ENCODE assay signal across 11 mouse cellular contexts in genomic region chr19:5871683-5872082, GRCm38 (mm10). TPM values are rescaled to one million over a fixed set of nuclear protein-coding genes. Genes with fewer than 3 reads are reported as not detected.
A peak's percentile ranks its signal among the peaks of the same experiment; 100 is the strongest.
DNase-seq lines count a peak whose midpoint lies in the region; ATAC-seq lines count a peak whose summit lies in the region.
"Had no signal": no experiment of that assay in that cellular context is flagged by ENCODE, and none has a peak within 500 bp of the region (broad histone marks: within the 10 kb centered on the region; RNA-seq: fewer than 3 reads in every experiment).

No protein-coding gene starts in this region.

- peak; percentile 90 for DNase-seq in heart, adult 11 months
- DNase-seq in heart, postnatal 4 days = no peak
- no peak for DNase-seq in midbrain, embryonic 10.5 days (ENCODE audit: low spot score)
- no peak for DNase-seq in urinary bladder, postnatal 25 days (ENCODE audit: low spot score)
- DNase-seq: adrenal gland, adult 2 months; layer of hippocampus, adult 9-11 months had no signal

- 72% methylated on average over 6 of the region's 6 CpGs for WGBS in midbrain, embryonic 10.5 days
- 60% methylated on average over 6 of the region's 6 CpGs for WGBS in midbrain, embryonic 16.5 days
- WGBS in limb, embryonic 15.5 days = 54% methylated on average over 6 of the region's 6 CpGs
- WGBS in stomach, embryonic 15.5 days = 40% methylated on average over 6 of the region's 6 CpGs

- ATAC-seq in midbrain, embryonic 16.5 days = no peak
- no peak for ATAC-seq in limb, embryonic 15.5 days (ENCODE audit: insufficient number of reproducible peaks, low FRiP score, low TSS enrichment, low read depth)
- ATAC-seq in stomach, embryonic 15.5 days (ENCODE audit: insufficient read depth, low FRiP score, low read depth) = no peak
- ATAC-seq in monocyte, adult 5-6 weeks (replicated peaks; ENCODE audit: insufficient number of reproducible peaks, low FRiP score, low TSS enrichment, poor library complexity, severe bottlenecking) = no peak

- no peak overlapping the region for H3K9ac ChIP-seq in midbrain, embryonic 16.5 days (ENCODE audit: low read depth, low read length)
- no peak overlapping the region for H3K9ac ChIP-seq in limb, embryonic 15.5 days
- no peak overlapping the region for H3K9ac ChIP-seq in stomach, embryonic 15.5 days

- H3K4me3 ChIP-seq in midbrain, embryonic 10.5 days = peak overlapping the region; percentile 32
- H3K4me3 ChIP-seq in midbrain, embryonic 16.5 days (ENCODE audit: low read depth, low read length) = no peak overlapping the region
- no peak overlapping the region for H3K4me3 ChIP-seq in limb, embryonic 15.5 days
- no peak overlapping the region for H3K4me3 ChIP-seq in stomach, embryonic 15.5 days (replicated peaks)
- H3K4me3 ChIP-seq: erythroblast, embryonic 14.5 days had no signal

- no peak overlapping the region for H3K4me2 ChIP-seq in midbrain, embryonic 16.5 days (ENCODE audit: low read length)
- H3K4me2 ChIP-seq in limb, embryonic 15.5 days = peak overlapping the region; percentile 17; the same call in 1 of the 2 replicates
- H3K4me2 ChIP-seq in stomach, embryonic 15.5 days = peak overlapping the region; percentile 29; the same call in 1 of the 2 replicates

- peaks cover 58% of the 10 kb centered on the region for H3K36me3 ChIP-seq in midbrain, embryonic 10.5 days
- 0 out of 2 replicates have a peak, but pooled peaks cover 2% of the 10 kb centered on the region for H3K36me3 ChIP-seq in midbrain, embryonic 16.5 days (ENCODE audit: control insufficient read depth, insufficient read depth, low read length)
- H3K36me3 ChIP-seq in limb, embryonic 15.5 days = peaks cover 38% of the 10 kb centered on the region
- 0 out of 2 replicates have a peak, but pooled peaks cover 5% of the 10 kb centered on the region for H3K36me3 ChIP-seq in stomach, embryonic 15.5 days

- H3K27me3 ChIP-seq in midbrain, embryonic 10.5 days (ENCODE audit: low read depth, poor library complexity, severe bottlenecking) = no peaks in the 10 kb centered on the region
- no peaks in the 10 kb centered on the region for H3K27me3 ChIP-seq in midbrain, embryonic 16.5 days (ENCODE audit: control insufficient read depth, insufficient read depth, low read depth, low read length)
- H3K27me3 ChIP-seq in limb, embryonic 15.5 days = no peaks in the 10 kb centered on the region
- H3K27me3 ChIP-seq in stomach, embryonic 15.5 days (replicated peaks) = no peaks in the 10 kb centered on the region

- no peaks in the 10 kb centered on the region for H3K9me3 ChIP-seq in midbrain, embryonic 10.5 days (replicated peaks)
- no peaks in the 10 kb centered on the region for H3K9me3 ChIP-seq in midbrain, embryonic 16.5 days (replicated peaks; ENCODE audit: control insufficient read depth, low read length, poor library complexity, severe bottlenecking)
- no peaks in the 10 kb centered on the region for H3K9me3 ChIP-seq in limb, embryonic 15.5 days
- H3K9me3 ChIP-seq in stomach, embryonic 15.5 days = no peaks in the 10 kb centered on the region

- H3K27ac ChIP-seq in midbrain, embryonic 10.5 days (replicated peaks) = peak overlapping the region; percentile 81
- no peak overlapping the region for H3K27ac ChIP-seq in midbrain, embryonic 16.5 days (ENCODE audit: low read length)
- H3K27ac ChIP-seq in limb, embryonic 15.5 days = peak overlapping the region; percentile 67
- peak overlapping the region; percentile 63 for H3K27ac ChIP-seq in stomach, embryonic 15.5 days

- H3K4me1 ChIP-seq in midbrain, embryonic 10.5 days = peaks cover 54% of the 10 kb centered on the region
- peaks cover 14% of the 10 kb centered on the region for H3K4me1 ChIP-seq in midbrain, embryonic 16.5 days (ENCODE audit: control insufficient read depth, insufficient read depth, low read length)
- H3K4me1 ChIP-seq in limb, embryonic 15.5 days = peaks cover 46% of the 10 kb centered on the region
- peaks cover 35% of the 10 kb centered on the region for H3K4me1 ChIP-seq in stomach, embryonic 15.5 days

RNA-seq across cellular contexts. Expression of gene Frmd8, which starts 3.4 kb away (rescaled TPM):
- 10 to 100 TPM; 18.6 to 20.9 TPM for total RNA-seq in heart, postnatal 4 days (2021)
- polyA plus RNA-seq in midbrain, embryonic 10.5 days (2016; fragmentation: Nextera tagmentation; extraction: Ambion mirVana) = 33.8 and 34.9 TPM in 2 replicates
- polyA plus RNA-seq in midbrain, embryonic 16.5 days (2015; fragmentation: Nextera tagmentation; extraction: Ambion mirVana) = 14.7 and 16.5 TPM in 2 replicates
- polyA plus RNA-seq in limb, embryonic 15.5 days (2015; fragmentation: Nextera tagmentation; extraction: Ambion mirVana) = 28.4 and 31.3 TPM in 2 replicates
- 25.3 and 27.7 TPM in 2 replicates for polyA plus RNA-seq in stomach, embryonic 15.5 days (2015; fragmentation: Nextera tagmentation; extraction: Ambion mirVana)
- total RNA-seq in monocyte, adult 5-6 weeks (2017) = 32.8 to 50.6 TPM (median 34.5 TPM) in 3 replicates

RNA-seq across cellular contexts. Expression of gene Slc25a45, which starts 5.9 kb away (rescaled TPM):
- total RNA-seq in heart, postnatal 4 days (2021) = 1 to 10 TPM; 5.4 to 6.2 TPM
- polyA plus RNA-seq in midbrain, embryonic 10.5 days (2016; fragmentation: Nextera tagmentation; extraction: Ambion mirVana) = 2.3 and 2.6 TPM in 2 replicates
- polyA plus RNA-seq in midbrain, embryonic 16.5 days (2015; fragmentation: Nextera tagmentation; extraction: Ambion mirVana) = 2.0 and 2.2 TPM in 2 replicates
- polyA plus RNA-seq in limb, embryonic 15.5 days (2015; fragmentation: Nextera tagmentation; extraction: Ambion mirVana) = 3.4 and 5.2 TPM in 2 replicates
- polyA plus RNA-seq in stomach, embryonic 15.5 days (2015; fragmentation: Nextera tagmentation; extraction: Ambion mirVana) = 5.5 TPM in 2 replicates
- 64.4 to 73.5 TPM (median 69.7 TPM) in 3 replicates for total RNA-seq in monocyte, adult 5-6 weeks (2017)
- polyA plus RNA-seq: erythroblast, embryonic 14.5 days had no signal

RNA-seq across cellular contexts. Expression of gene Tigd3, which starts 22.3 kb away (rescaled TPM):
- 1 to 10 TPM; 2.0 TPM for total RNA-seq in heart, postnatal 4 days (2021)
- polyA plus RNA-seq in midbrain, embryonic 10.5 days (2016; fragmentation: Nextera tagmentation; extraction: Ambion mirVana) = 9.5 and 10.8 TPM in 2 replicates
- polyA plus RNA-seq in midbrain, embryonic 16.5 days (2015; fragmentation: Nextera tagmentation; extraction: Ambion mirVana) = 13.4 and 14.6 TPM in 2 replicates
- 3.1 TPM in 2 replicates for polyA plus RNA-seq in limb, embryonic 15.5 days (2015; fragmentation: Nextera tagmentation; extraction: Ambion mirVana)
- polyA plus RNA-seq in stomach, embryonic 15.5 days (2015; fragmentation: Nextera tagmentation; extraction: Ambion mirVana) = 2.3 and 2.4 TPM in 2 replicates
- total RNA-seq in monocyte, adult 5-6 weeks (2017) = 0.64 to 0.97 TPM (median 0.95 TPM) in 3 replicates

RNA-seq across cellular contexts. Expression of gene Dpf2, which starts 41.1 kb away (rescaled TPM):
- 100 to 1,000 TPM; 111 to 119 TPM for total RNA-seq in heart, postnatal 4 days (2021)
- polyA plus RNA-seq in midbrain, embryonic 10.5 days (2016; fragmentation: Nextera tagmentation; extraction: Ambion mirVana) = 242 and 245 TPM in 2 replicates
- 105 and 121 TPM in 2 replicates for polyA plus RNA-seq in midbrain, embryonic 16.5 days (2015; fragmentation: Nextera tagmentation; extraction: Ambion mirVana)
- 117 and 125 TPM in 2 replicates for polyA plus RNA-seq in limb, embryonic 15.5 days (2015; fragmentation: Nextera tagmentation; extraction: Ambion mirVana)
- 98.7 and 118 TPM in 2 replicates for polyA plus RNA-seq in stomach, embryonic 15.5 days (2015; fragmentation: Nextera tagmentation; extraction: Ambion mirVana)
- total RNA-seq in monocyte, adult 5-6 weeks (2017) = 50.3 to 76.6 TPM (median 76.0 TPM) in 3 replicates

RNA-seq across cellular contexts. Expression of gene Cdc42ep2, which starts 52.9 kb away (rescaled TPM):
- total RNA-seq in heart, postnatal 4 days (2021) = 10 to 100 TPM; 14.2 to 14.7 TPM
- polyA plus RNA-seq in midbrain, embryonic 10.5 days (2016; fragmentation: Nextera tagmentation; extraction: Ambion mirVana) = 1.8 and 2.2 TPM in 2 replicates
- polyA plus RNA-seq in midbrain, embryonic 16.5 days (2015; fragmentation: Nextera tagmentation; extraction: Ambion mirVana) = 16.0 and 20.4 TPM in 2 replicates
- polyA plus RNA-seq in limb, embryonic 15.5 days (2015; fragmentation: Nextera tagmentation; extraction: Ambion mirVana) = 9.2 and 12.6 TPM in 2 replicates
- polyA plus RNA-seq in stomach, embryonic 15.5 days (2015; fragmentation: Nextera tagmentation; extraction: Ambion mirVana) = 9.6 and 11.0 TPM in 2 replicates
- total RNA-seq in monocyte, adult 5-6 weeks (2017) = 14.7 to 32.1 TPM (median 27.0 TPM) in 3 replicates
